Mouse (Mus musculus) adrenal gland (tissue): Measurements from ENCODE around the gene Skint3.
"Not testable (repeated sequence)": the region's sequence is repeated elsewhere in the genome, so short reads cannot be mapped to it uniquely, and the experiment has no call there.

Experiments used
- intact Hi-C: fragments of 180-260 bp; cut with DNase I; formaldehyde crosslinking; loops from one replicate; pipeline ENCODE4 v1.15.1; 2025
- long read RNA-seq, 2 experiments: library from polyadenylated mRNA; unstranded; transcript quantifications; one replicate each; pipeline ENCODE4 v2.0.0; 2020; ENCODE audit warnings: borderline replicate concordance in 1 of 2; ENCODE audit not compliant: insufficient replicate concordance in 1 of 2

Skint3 gene
- long read RNA-seq, experiment 1: 0 reads
- long read RNA-seq, experiment 2: 0 reads

DNA sequence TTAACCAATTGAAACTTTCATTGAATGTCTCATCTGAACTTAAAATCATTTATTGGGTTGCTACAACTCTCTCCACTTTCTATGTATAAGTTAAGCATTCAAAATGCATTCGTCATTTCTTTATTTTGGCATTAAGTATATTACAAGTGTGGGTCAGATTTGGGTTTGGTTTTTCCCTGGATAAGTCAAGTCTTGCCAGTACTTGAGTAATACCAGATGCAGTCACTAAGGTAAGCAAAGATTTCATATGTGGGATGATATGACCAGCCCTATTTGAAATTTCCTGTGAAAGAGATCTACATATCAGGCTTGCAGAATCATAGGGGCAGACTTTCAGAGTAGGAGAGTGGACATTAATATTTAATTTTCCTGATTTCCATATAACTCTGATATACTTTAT, at the start of gene Skint3:
TSS of gene Skint3 (plus strand) at position 301 of the 400 bp plus-strand sequence.
- intact Hi-C loops: no loop called here

DNA sequence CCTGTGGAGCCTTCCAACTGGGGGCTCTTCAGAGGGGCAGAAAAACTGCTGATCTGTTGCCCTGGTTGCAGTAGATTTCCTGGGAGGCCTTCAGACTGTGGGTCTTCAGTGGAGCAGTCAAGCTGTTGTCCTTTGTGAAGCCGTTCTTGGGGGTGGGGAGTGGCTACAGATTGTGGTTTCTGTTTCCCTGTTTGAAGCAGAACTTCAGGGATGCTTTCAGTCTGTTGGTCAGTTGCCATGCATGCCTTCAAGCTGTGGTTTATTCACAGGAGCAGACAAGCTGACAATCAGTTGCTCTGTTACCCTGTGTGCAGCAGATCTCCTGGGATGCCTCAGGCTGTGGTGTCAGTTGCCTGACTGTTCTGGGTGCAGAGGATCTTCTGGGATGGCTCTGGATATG, 11.4 kb downstream of the Skint3 start:
- intact Hi-C loops: no loop called here

DNA sequence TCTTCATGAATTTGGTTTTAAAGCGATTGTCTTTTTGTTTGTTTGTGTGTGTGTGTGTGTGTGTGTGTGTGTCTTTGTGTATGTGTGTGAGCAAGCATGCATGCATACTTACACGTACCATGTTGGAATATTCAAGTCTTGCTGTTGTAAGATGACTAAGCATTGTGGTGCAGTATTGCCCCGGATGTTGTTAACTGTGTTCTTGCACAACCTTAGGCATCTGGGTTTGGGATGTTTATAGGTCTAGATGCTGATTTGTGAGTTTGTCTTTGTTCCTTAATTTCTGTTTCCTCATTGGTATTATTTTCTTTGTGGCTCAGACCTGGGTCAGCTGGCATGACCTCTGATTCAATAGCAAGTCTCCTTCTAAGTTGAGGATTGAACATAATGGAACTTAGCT, 11.9 kb downstream of the Skint3 start:
- intact Hi-C loops: no loop called here

DNA sequence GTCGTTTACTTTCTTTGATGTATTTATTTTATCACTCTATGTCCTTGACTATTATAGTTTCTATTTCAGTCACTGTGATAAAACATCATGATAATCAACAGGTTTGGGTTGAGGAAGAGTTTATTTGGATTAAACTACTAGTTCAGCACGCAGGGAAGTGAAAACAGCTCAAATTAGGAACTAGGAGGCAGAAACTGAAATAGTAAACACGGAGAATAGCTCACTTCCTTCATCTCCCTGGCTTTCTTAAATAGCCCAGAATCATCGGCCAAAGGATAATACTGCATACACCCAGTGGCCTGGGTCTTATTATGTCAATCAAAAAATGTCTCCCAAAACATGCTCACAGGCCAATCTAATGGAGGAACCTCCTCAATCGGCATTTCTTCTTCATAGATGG, 24.0 kb downstream of the Skint3 start:
- intact Hi-C loops: no loop called here

DNA sequence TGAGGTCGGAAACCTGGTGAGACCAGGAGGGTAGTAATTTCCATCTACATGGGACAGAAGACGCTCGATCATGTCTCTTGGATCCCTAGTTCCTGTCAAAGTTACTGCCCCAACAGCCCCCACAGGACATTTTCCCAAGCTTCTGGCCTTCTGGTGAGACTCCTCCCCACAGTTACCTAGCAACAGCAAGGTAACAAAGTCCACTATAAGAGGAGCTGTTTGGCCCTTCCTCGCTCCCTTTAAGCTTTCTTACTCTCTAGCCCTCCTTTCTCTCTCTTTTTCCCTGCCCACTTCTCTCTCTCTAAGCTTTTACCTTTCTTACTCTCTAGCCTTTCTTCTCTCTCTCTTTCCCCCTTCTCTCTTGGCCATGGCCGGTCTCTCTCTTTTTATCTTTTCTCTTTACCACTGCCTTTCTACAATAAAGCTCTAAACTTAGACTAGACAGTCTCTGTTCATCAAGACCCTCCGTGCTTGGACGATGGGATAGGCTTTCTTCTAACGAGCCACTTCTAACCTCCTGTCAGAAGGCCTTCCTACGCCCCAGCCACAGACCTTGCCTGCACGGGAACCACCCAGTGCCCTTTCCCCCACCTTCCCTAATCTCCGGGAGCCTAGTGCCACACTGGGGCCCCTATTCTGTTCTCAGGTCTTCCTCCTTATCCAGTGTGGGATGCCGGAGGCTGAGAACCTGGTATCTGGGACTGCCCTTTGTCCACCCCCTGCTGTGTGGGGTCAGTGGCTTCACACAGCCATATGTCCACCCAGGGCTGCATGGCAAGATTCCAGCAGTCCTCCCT, 55.3 kb downstream of the Skint3 start:
- intact Hi-C loops: no loop called here

DNA sequence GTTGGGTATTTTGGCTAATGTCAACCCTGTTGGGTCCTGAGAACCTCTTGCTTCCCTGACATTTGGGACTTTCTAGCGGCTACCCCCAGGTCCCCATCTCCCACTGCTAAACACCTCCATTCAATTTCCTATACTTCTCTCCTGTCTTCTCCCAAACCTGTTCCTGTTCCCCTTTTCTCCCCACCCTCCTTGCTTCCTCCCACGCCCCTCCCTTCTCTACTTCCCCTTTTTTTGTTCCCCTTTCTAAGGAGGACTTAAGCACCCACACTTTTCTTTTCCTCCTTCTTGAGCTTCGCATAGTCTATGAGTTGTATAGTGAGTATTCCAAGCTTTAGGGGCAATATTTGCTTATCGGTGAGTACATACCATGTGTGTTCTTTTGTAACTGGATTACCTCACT, 56.4 kb downstream of the Skint3 start:
- intact Hi-C loops: no loop called here

DNA sequence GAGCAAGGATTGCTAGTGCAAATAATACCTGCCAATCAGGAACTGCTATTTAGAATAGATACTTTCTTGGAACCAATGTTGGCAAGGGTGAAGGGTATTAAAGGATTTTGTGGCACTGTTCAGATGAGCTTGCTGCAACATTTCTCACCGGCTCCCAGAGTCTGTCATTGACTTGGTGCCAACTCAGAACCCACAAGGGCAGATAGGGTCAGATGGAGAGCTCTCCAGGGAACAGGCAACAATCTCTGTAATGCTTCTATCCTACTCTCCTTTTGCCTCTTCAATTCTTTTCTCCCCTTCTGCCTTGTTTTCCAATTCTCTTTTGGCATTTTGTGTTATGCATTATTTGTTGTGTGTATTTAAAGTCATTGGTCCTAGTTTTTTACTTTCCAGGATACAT, 70.3 kb downstream of the Skint3 start:
- intact Hi-C loops: no loop called here

DNA sequence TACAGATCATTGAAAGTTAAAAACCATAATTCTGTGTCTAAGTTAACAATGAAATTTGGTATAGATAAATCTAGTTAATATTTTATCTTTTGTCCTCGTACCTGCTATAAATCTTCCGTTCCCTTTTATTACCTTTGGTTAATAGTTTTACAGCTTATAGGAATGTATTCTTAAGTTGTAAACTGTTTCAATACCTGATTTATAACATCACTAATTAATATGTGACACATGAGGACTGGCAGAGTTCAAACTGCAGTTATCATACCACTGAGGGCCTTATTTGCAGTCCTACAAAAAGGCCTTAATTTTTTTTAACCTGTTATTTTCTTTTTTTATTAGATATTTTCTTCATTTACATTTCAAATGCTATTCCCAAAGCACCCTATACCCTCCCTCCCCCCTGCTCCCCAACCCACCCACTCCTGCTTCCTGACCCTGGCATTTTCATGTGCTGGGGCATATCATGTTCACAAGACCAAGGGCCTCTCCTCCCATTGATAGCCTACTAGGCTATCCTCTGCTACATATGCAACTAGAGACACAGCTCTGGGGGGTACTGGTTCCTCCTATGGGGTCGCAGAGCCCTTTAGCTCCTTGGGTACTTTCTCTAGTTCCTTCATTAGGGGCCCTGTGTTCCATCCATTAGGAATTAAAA, 70.9 kb downstream of the Skint3 start:
- intact Hi-C loops: no loop called here

DNA sequence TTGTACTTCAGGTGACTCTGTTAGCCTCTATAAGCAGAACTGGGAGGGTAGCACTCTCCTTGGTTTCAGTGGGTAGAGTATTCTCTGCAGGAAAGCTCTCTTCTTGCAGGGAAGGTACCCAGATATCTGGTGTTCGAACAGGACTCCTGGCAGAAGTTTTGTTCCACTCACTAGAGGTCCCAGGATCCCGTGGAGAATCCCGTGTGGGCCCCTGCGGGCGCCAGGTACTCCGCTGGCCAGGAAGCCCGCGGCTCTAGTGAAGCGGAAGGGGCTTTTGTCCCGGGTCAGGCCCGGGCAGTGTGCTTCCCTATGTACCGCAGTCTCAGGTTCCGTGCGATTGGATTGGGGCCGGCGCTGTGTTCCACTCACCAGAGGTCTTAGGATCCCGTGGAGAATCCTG, 117.1 kb downstream of the Skint3 start:
- intact Hi-C loops: not testable (repeated sequence)
